Mouse (Mus musculus): ENCODE measurements around the gene Slc35e2.
"Not testable (repeated sequence)": the region's sequence is repeated elsewhere in the genome, so short reads cannot be mapped to it uniquely, and the experiment has no call there.

The Slc35e2 gene

GRCm38 (mm10) chr4:155601091-155601996, at the start of gene Slc35e2:
Slc35e2 (plus strand) TSS chr4:155601416.
- in situ Hi-C loops (cut with MboI, MseI) = no loop called here

DNA sequence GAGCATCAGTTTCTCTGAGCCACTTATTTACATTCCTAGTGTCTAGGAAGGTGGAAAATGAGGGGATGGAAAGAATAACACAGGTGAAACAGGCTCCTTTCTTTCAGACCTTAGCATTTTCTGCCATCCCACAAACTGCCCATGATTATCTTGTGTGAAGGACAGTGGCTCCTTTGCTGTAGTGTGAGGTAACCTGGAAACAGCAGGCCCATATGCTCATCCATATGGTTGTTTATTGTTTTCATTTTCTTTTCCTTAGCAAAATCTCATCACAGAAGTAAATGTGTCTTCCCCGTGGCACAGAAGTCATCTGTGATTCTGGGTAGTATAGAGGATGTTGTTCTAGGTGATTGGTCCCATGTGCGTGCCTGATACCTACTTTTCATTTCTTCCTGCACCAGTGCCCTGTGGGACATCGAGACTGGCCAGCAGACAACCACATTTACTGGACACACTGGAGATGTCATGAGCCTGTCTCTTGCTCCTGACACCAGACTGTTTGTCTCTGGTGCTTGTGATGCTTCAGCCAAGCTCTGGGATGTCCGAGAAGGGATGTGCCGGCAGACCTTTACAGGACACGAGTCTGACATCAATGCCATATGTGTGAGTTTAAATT, 48.2 kb upstream of the Slc35e2 start:
- in situ Hi-C loops (cut with MboI, MseI) = no loop called here

DNA sequence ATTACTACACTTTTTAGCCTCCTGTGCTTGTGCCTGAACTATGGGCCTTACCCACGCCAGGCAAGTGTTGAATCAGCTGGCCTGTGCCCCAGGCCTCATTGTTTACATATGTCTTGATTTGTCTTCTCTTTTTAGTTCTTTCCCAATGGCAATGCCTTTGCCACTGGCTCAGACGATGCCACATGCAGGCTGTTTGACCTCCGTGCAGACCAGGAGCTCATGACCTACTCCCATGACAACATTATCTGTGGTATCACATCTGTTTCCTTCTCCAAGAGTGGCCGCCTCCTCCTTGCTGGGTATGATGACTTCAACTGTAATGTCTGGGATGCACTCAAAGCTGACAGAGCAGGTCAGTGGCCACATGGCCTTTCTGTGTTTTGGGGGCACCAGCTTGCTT, 46.3 kb upstream of the Slc35e2 start:
- in situ Hi-C loops (cut with MboI, MseI) = no loop called here

DNA sequence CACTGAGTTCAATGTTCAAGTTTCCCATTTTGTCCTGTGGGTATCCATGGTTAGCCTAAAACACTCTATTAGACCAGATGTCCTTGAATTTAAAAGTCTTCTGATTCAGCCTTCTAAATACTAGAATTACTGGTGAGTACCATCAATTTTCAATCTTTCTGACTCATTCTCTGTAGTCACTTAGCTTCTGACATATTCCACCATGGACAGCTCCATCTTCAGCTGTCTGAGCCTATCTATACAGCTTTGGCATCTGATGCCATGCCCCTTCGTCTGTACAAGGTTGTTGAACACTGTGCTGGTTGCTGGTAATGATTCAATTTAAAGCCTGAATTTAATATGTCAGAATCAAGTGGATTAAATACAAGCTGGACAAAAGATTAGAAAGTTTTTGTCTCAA, 45.8 kb upstream of the Slc35e2 start:
- in situ Hi-C loops (cut with MboI, MseI) = no loop called here

DNA sequence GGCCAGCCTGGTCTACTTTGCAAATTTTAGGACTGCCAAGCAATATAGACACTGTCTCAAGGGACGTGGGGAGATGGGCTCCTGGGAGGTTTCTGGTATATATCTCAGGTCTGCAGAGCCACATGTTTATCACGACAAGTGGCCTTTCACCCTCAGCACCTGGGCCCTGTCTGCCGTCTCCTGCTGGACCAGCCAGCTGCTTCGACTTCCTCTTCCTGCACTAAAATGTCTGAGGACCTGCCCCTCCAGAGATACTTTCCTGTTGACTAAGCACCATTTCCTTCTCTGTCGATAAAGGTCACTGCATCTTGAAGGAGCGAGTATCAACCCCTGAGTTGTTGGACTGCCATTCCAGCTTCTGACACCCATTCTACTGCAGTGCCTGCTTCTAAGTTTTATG, 41.8 kb upstream of the Slc35e2 start:
- in situ Hi-C loops (cut with MboI, MseI) = no loop called here

GRCm38 (mm10) chr4:155560932-155561331, 40.3 kb upstream of the Slc35e2 start:
- in situ Hi-C loops (cut with MboI, MseI) = no loop called here

DNA sequence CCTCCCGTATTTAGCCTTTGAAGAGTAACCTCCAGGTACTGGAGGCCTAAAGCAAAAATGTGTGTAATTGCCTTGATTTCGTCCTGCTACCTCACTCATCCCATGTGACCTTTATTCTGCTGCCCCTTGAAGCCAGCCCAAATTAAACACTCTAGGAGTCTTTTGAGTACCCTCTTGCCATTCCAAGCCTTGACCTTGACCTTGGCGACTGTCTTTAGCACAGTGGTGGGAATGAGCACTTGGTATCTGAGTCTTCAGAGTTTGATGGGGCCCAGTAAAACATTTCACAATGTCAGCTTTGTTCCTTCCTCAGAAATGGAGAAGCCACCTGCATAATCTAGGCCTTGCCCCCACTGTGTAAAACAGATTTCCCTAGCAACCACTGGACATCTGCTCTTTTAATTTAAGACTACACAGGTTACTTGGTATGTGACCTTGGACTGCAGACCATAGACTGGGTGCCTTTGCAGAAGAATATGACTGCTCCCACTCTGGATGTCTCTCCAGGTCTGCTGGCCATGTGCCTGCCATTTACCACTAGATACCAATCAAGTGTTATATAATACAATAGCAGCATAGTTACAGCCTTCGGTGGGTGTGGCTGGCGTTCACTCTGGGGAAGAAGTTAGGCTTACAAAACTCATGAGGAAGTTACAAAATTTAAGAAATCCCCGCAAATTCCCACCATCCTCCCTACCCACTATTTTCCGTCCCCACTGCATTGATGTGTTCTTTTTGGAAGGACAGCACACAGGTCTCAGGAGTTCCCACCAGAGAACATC, 39.4 kb upstream of the Slc35e2 start, which contains the start of gene Nadk:
Nadk (plus strand) TSS at position 718 of the 782 bp plus-strand sequence.
- in situ Hi-C loops (cut with MboI, MseI) = no loop called here

DNA sequence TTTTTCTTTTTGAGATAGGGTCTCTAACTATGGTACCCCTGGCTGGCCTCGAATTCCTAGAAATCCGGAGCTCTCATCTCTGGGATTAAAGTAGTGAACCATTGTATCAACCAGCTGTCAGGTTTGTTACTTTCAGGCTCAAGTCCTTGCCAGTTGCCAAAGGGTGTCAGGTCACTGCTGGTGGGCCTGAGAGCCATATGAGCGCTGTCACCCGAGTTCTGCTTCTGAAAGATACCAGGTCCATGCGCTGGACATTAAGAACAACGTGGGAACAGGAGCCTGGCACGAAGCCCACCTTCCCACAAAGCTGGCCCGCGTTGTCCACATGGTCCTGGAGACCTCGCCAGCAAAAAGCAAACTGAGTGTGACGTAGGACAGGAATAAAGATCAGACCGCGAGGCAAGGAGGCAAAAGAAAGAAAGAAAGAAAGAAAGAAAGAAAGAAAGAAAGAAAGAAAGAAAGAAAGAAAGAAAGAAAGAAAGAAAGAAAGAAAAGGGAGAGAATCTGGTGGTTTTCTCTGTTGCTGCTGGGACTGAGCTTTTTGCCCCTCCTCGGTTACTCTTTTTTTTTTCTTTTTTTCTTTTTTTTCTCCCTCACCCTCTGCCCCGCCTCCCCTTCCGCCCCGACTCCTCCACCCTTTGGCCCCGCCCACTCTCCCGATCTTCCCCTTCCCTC, 38.4 kb upstream of the Slc35e2 start:
- in situ Hi-C loops (cut with MboI, MseI) = no loop called here

DNA sequence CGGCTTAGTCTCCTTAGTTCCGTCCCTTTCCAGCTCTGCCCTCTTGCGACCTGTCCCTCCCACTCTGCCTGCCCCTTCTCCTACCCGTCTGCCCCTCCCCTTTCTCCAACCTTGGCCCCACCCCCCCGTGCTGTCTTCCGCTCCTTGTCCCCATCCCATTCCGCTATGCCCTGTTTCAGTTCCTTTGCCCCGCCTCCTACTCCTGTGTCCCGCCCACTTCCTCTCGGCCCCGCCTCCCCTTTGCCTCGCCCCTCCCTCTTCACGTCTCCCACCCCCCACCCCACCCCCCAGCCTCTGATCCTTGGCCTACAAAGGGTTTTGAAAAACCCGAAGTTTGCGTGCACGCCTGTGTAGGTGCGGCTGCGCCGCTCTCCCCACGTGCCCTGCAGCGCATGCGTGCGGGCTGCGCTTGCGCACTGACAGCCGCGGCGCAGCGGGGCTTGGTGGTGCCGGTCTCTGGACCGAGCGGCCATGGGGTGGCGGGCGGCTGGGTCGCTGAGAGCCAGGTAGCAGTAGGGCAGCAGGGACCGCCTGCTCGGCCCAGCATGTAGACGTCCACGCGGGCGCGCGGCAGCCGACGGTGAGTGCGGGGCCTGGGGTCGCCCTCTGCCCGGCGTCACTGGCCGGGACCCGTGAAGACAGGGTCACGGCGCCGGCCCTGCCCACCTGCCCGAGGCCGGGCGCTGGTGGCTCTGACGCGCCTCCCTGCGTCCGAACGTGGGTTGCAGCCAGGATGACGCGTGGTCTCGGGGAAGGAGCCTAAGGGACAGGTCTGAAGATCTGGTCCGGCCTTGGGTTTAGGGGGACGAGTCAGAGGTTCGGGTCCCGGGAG, 37.6 kb upstream of the Slc35e2 start:
- in situ Hi-C loops (cut with MboI, MseI) = no loop called here

- in situ Hi-C loops (cut with MboI, MseI) = no loop called here
Measured at GRCm38 (mm10) chr4:155564315-155565069, 36.7 kb upstream of the Slc35e2 start.

DNA sequence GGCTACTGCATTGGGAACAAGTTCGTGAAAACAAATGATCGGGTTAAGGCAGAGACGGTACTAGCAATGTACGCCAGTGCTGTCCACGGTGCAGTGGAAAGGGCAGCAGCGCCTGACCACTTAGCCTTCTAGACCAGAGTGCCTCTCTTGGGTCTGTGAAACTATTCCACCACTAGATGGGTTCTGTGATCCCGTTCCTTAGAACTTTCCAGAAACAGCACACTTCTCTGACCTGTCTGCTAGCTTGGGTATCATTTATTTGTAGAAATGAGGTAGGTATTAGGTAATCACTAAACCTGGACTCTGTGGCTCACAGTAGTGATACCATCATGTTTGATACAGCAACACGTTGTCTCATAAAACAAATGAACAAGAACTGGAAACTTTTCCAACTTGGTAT, 34.7 kb upstream of the Slc35e2 start:
- in situ Hi-C loops (cut with MboI, MseI) = no loop called here

DNA sequence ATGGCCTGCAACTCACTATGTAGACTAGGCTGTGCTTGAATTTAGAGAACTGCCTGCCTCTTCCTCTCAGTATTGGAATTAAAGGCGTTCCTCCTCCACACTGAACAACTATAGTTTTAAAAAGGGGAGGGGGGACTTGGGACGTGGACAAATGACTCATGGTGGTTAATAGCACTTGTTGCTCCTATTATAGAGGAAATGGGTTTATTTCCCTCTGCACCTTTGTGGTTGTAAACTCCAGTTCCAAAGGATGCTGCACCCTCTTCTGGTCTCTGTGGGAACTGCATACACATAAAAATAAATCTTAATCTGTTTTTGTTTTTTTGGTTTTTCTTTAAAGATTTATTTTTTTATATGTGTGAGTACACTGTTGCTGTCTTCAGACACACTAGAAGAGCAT, 33.0 kb upstream of the Slc35e2 start:
- in situ Hi-C loops (cut with MboI, MseI) = no loop called here

- in situ Hi-C loops (cut with MboI, MseI) = no loop called here
Measured at GRCm38 (mm10) chr4:155568632-155569370, 32.4 kb upstream of the Slc35e2 start.

GRCm38 (mm10) chr4:155569818-155570217, 31.4 kb upstream of the Slc35e2 start:
- in situ Hi-C loops (cut with MboI, MseI) = no loop called here

DNA sequence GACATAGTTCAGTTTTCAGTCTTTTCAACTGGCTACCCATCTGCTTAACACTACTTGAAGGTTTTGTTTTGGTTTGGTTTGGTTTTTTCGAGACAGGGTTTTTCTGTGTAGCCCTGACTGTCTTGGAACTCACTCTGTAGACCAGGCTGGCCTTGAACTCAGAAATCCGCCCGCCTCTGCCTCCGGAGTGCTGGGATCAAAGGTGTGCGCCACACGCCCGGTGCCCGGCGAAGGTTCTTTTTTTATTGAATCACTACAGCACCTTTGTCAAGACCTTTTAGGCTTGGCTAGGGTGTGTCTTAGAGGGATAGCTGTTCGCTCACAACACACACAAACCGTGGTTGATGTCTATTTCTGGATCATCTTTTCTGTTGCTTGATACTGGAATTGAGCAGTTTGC, 30.9 kb upstream of the Slc35e2 start:
- in situ Hi-C loops (cut with MboI, MseI) = not testable (repeated sequence)

DNA sequence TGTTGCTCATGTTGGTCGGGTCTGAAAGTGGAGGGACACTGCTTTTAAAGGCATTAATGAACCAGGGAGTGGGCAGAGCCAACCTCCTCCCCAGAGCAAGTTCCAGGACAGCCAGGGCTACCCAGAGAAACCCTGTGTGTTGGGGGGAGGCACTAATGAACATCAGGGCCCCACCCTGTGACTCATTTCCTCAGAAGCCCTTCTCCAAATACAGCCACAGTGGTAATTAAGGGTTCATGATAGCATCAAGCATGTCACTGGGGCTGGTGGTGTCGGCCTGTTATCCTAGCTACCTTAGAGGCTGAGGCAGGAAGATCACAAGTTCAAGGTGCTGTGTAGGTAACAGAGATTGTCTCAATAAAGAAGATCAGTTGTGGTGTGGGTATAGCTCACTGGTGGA, 29.8 kb upstream of the Slc35e2 start:
- in situ Hi-C loops (cut with MboI, MseI) = no loop called here

GRCm38 (mm10) chr4:155573155-155573554, 28.1 kb upstream of the Slc35e2 start:
- in situ Hi-C loops (cut with MboI, MseI) = no loop called here

- in situ Hi-C loops (cut with MboI, MseI) = no loop called here
Measured at GRCm38 (mm10) chr4:155573876-155574275, 27.3 kb upstream of the Slc35e2 start.

- in situ Hi-C loops (cut with MboI, MseI) = loop anchor here (5.0 kb wide), 2 partner anchors 88 to 208 kb away; no protein-coding TSS in a partner anchor
Measured at GRCm38 (mm10) chr4:155574931-155575330, 26.3 kb upstream of the Slc35e2 start.

All from regulatory T cell (primary cell).